Mouse (Mus musculus): ENCODE data around the gene Olfr1023. TPM values are rescaled to one million over a fixed set of nuclear protein-coding genes. Genes with fewer than 3 reads are reported as not detected.

Olfr1023 gene
- not detected in 2 replicates for total RNA-seq (2012; rRNA removed)

- no peak within 1 kb of the TSS for H3K4me3 ChIP-seq (ENCODE audit: insufficient read depth in 1 of 2, low read depth in 1 of 2, low read length in 2 of 2, poor library complexity in 1 of 2, severe bottlenecking in 1 of 2)
- H3K4me1 ChIP-seq (ENCODE audit: control insufficient read depth in 2 of 2, insufficient read depth in 2 of 2, low read length in 2 of 2, poor library complexity in 1 of 2): no peaks in the 10 kb centered on the region
- DNase-seq (ENCODE audit: low read depth, low spot score): no peak
- no peak within 1 kb of the TSS for H3K27ac ChIP-seq (ENCODE audit: insufficient read depth, low read depth, low read length, poor library complexity, severe bottlenecking)
- no peak for TF ChIP-seq ZNF384 (IDR thresholded peaks at IDR 0.05; ENCODE audit: low read depth, low read length)
- TF ChIP-seq ZC3H11A (IDR thresholded peaks at IDR 0.05; ENCODE audit: borderline replicate concordance, low read depth, low read length): no peak
- no peak for TF ChIP-seq HCFC1 (IDR thresholded peaks at IDR 0.05; ENCODE audit: borderline replicate concordance, insufficient read depth, low read length)
- TF ChIP-seq CHD2 (IDR thresholded peaks at IDR 0.05; ENCODE audit: low read depth, low read length): no peak
- no peak for TF ChIP-seq MAFK (IDR thresholded peaks at IDR 0.05; ENCODE audit: insufficient read depth, low read depth, low read length)
- no peaks in the 10 kb centered on the region for H3K9me3 ChIP-seq (ENCODE audit: control insufficient read depth, insufficient read depth, low read depth, low read length)
- in situ Hi-C loops (cut with MboI; ENCODE audit: low sequenced_read_pairs in 2 of 2, unreplicated experiment in 2 of 2): no loop called here
- no peak within 1 kb of the TSS for H3K9ac ChIP-seq (ENCODE audit: insufficient read depth, low read depth, low read length, poor library complexity, severe bottlenecking)
- H3K36me3 ChIP-seq (ENCODE audit: control insufficient read depth, insufficient read depth, low read length, poor library complexity, severe bottlenecking): no peaks in the 10 kb centered on the region
Measured at GRCm38 (mm10) chr2:85885340-85885739, at the start of gene Olfr1023. Gene Olfr1023, plus strand, starts transcription at chr2:85885640.

- no peak for DNase-seq (ENCODE audit: low read depth, low spot score)
- TF ChIP-seq HCFC1 (IDR thresholded peaks at IDR 0.05; ENCODE audit: borderline replicate concordance, insufficient read depth, low read length) (no peak), CHD2 (IDR thresholded peaks at IDR 0.05; ENCODE audit: low read depth, low read length) (no peak), ZNF384 (IDR thresholded peaks at IDR 0.05; ENCODE audit: low read depth, low read length) (no peak), MAFK (IDR thresholded peaks at IDR 0.05; ENCODE audit: insufficient read depth, low read depth, low read length) (no peak), ZC3H11A (IDR thresholded peaks at IDR 0.05; ENCODE audit: borderline replicate concordance, low read depth, low read length) (no peak)
- no peaks in the 10 kb centered on the region for H3K4me1 ChIP-seq (ENCODE audit: control insufficient read depth in 2 of 2, insufficient read depth in 2 of 2, low read length in 2 of 2, poor library complexity in 1 of 2)
- H3K4me3 ChIP-seq (ENCODE audit: insufficient read depth in 1 of 2, low read depth in 1 of 2, low read length in 2 of 2, poor library complexity in 1 of 2, severe bottlenecking in 1 of 2): no peak within 1 kb of the TSS
- no peak within 1 kb of the TSS for H3K27ac ChIP-seq (ENCODE audit: insufficient read depth, low read depth, low read length, poor library complexity, severe bottlenecking)
- H3K36me3 ChIP-seq (ENCODE audit: control insufficient read depth, insufficient read depth, low read length, poor library complexity, severe bottlenecking): no peaks in the 10 kb centered on the region
- in situ Hi-C loops (cut with MboI; ENCODE audit: low sequenced_read_pairs in 2 of 2, unreplicated experiment in 2 of 2): no loop called here
- H3K9me3 ChIP-seq (ENCODE audit: control insufficient read depth, insufficient read depth, low read depth, low read length): no peaks in the 10 kb centered on the region
- H3K9ac ChIP-seq (ENCODE audit: insufficient read depth, low read depth, low read length, poor library complexity, severe bottlenecking): no peak within 1 kb of the TSS
Measured at GRCm38 (mm10) chr2:85845383-85845782, 40.1 kb upstream of the Olfr1023 start, which contains the start of gene Olfr1019. Gene Olfr1019, minus strand, starts transcription at chr2:85845483.

GRCm38 (mm10) chr2:85846730-85847129 lies 38.7 kb upstream of the Olfr1023 start, which contains the start of gene Olfr1020:
Gene Olfr1020, plus strand, starts transcription at chr2:85847030.
- no peaks in the 10 kb centered on the region for H3K9me3 ChIP-seq (ENCODE audit: control insufficient read depth, insufficient read depth, low read depth, low read length)
- no peak within 1 kb of the TSS for H3K27ac ChIP-seq (ENCODE audit: insufficient read depth, low read depth, low read length, poor library complexity, severe bottlenecking)
- in situ Hi-C loops (cut with MboI; ENCODE audit: low sequenced_read_pairs in 2 of 2, unreplicated experiment in 2 of 2): no loop called here
- DNase-seq (ENCODE audit: low read depth, low spot score): no peak
- H3K4me1 ChIP-seq (ENCODE audit: control insufficient read depth in 2 of 2, insufficient read depth in 2 of 2, low read length in 2 of 2, poor library complexity in 1 of 2): no peaks in the 10 kb centered on the region
- TF ChIP-seq CHD2 (IDR thresholded peaks at IDR 0.05; ENCODE audit: low read depth, low read length): no peak
- no peaks in the 10 kb centered on the region for H3K36me3 ChIP-seq (ENCODE audit: control insufficient read depth, insufficient read depth, low read length, poor library complexity, severe bottlenecking)
- H3K9ac ChIP-seq (ENCODE audit: insufficient read depth, low read depth, low read length, poor library complexity, severe bottlenecking): no peak within 1 kb of the TSS
- no peak within 1 kb of the TSS for H3K4me3 ChIP-seq (ENCODE audit: insufficient read depth in 1 of 2, low read depth in 1 of 2, low read length in 2 of 2, poor library complexity in 1 of 2, severe bottlenecking in 1 of 2)

GRCm38 (mm10) chr2:85868294-85868693 lies 17.1 kb upstream of the Olfr1023 start, which contains the start of gene Olfr1022:
Gene Olfr1022, plus strand, starts transcription at chr2:85868594.
- H3K27ac ChIP-seq (ENCODE audit: insufficient read depth, low read depth, low read length, poor library complexity, severe bottlenecking): no peak within 1 kb of the TSS
- no peak for DNase-seq (ENCODE audit: low read depth, low spot score)
- in situ Hi-C loops (cut with MboI; ENCODE audit: low sequenced_read_pairs in 2 of 2, unreplicated experiment in 2 of 2): no loop called here
- H3K9ac ChIP-seq (ENCODE audit: insufficient read depth, low read depth, low read length, poor library complexity, severe bottlenecking): no peak within 1 kb of the TSS
- no peak within 1 kb of the TSS for H3K4me3 ChIP-seq (ENCODE audit: insufficient read depth in 1 of 2, low read depth in 1 of 2, low read length in 2 of 2, poor library complexity in 1 of 2, severe bottlenecking in 1 of 2)
- H3K9me3 ChIP-seq (ENCODE audit: control insufficient read depth, insufficient read depth, low read depth, low read length): no peaks in the 10 kb centered on the region
- H3K36me3 ChIP-seq (ENCODE audit: control insufficient read depth, insufficient read depth, low read length, poor library complexity, severe bottlenecking): no peaks in the 10 kb centered on the region
- H3K4me1 ChIP-seq (ENCODE audit: control insufficient read depth in 2 of 2, insufficient read depth in 2 of 2, low read length in 2 of 2, poor library complexity in 1 of 2): no peaks in the 10 kb centered on the region
- TF ChIP-seq CHD2 (IDR thresholded peaks at IDR 0.05; ENCODE audit: low read depth, low read length) (no peak), MAFK (IDR thresholded peaks at IDR 0.05; ENCODE audit: insufficient read depth, low read depth, low read length) (no peak), HCFC1 (IDR thresholded peaks at IDR 0.05; ENCODE audit: borderline replicate concordance, insufficient read depth, low read length) (no peak), ZNF384 (IDR thresholded peaks at IDR 0.05; ENCODE audit: low read depth, low read length) (no peak), ZC3H11A (IDR thresholded peaks at IDR 0.05; ENCODE audit: borderline replicate concordance, low read depth, low read length) (no peak)

- in situ Hi-C loops (cut with MboI; ENCODE audit: low sequenced_read_pairs in 2 of 2, unreplicated experiment in 2 of 2): no loop called here
- H3K9ac ChIP-seq (ENCODE audit: insufficient read depth, low read depth, low read length, poor library complexity, severe bottlenecking): no peak within 1 kb of the TSS
- no peaks in the 10 kb centered on the region for H3K9me3 ChIP-seq (ENCODE audit: control insufficient read depth, insufficient read depth, low read depth, low read length)
- no peak within 1 kb of the TSS for H3K4me3 ChIP-seq (ENCODE audit: insufficient read depth in 1 of 2, low read depth in 1 of 2, low read length in 2 of 2, poor library complexity in 1 of 2, severe bottlenecking in 1 of 2)
- no peak for DNase-seq (ENCODE audit: low read depth, low spot score)
- H3K36me3 ChIP-seq (ENCODE audit: control insufficient read depth, insufficient read depth, low read length, poor library complexity, severe bottlenecking): no peaks in the 10 kb centered on the region
- no peak within 1 kb of the TSS for H3K27ac ChIP-seq (ENCODE audit: insufficient read depth, low read depth, low read length, poor library complexity, severe bottlenecking)
- no peaks in the 10 kb centered on the region for H3K4me1 ChIP-seq (ENCODE audit: control insufficient read depth in 2 of 2, insufficient read depth in 2 of 2, low read length in 2 of 2, poor library complexity in 1 of 2)
- TF ChIP-seq HCFC1 (IDR thresholded peaks at IDR 0.05; ENCODE audit: borderline replicate concordance, insufficient read depth, low read length) (no peak), CHD2 (IDR thresholded peaks at IDR 0.05; ENCODE audit: low read depth, low read length) (no peak), MAFK (IDR thresholded peaks at IDR 0.05; ENCODE audit: insufficient read depth, low read depth, low read length) (no peak), ZC3H11A (IDR thresholded peaks at IDR 0.05; ENCODE audit: borderline replicate concordance, low read depth, low read length) (no peak), ZNF384 (IDR thresholded peaks at IDR 0.05; ENCODE audit: low read depth, low read length) (no peak)
Measured at GRCm38 (mm10) chr2:85904952-85905351, 19.5 kb downstream of the Olfr1023 start, which contains the start of gene Olfr1024. Gene Olfr1024, minus strand, starts transcription at chr2:85905052.
